Mouse (Mus musculus) common myeloid progenitor, adult 5-6 weeks (primary cell): Measurements from ENCODE around the gene Tmem186. TPM values are rescaled to one million over a fixed set of nuclear protein-coding genes. Genes with fewer than 3 reads are reported as not detected.

ENCODE experiments used
- ATAC-seq: replicated peaks from 2 replicates; pipeline ENCODE4 v1.8.0; 2016; ENCODE audit warnings: low read depth, mild to moderate bottlenecking, moderate TSS enrichment, inconsistent platforms; ENCODE audit not compliant: poor library complexity, severe bottlenecking
- total RNA-seq: library from RNA; stranded (forward); fragments of 200-1000, 187-1606 nt; gene quantifications from 2 replicates; pipeline ENCODE4 v1.2.3, GENCODE M21; 2017

Gene Tmem186
- total RNA-seq, 1 experiment from 2014 or later, result 20.4 TPM

DNA sequence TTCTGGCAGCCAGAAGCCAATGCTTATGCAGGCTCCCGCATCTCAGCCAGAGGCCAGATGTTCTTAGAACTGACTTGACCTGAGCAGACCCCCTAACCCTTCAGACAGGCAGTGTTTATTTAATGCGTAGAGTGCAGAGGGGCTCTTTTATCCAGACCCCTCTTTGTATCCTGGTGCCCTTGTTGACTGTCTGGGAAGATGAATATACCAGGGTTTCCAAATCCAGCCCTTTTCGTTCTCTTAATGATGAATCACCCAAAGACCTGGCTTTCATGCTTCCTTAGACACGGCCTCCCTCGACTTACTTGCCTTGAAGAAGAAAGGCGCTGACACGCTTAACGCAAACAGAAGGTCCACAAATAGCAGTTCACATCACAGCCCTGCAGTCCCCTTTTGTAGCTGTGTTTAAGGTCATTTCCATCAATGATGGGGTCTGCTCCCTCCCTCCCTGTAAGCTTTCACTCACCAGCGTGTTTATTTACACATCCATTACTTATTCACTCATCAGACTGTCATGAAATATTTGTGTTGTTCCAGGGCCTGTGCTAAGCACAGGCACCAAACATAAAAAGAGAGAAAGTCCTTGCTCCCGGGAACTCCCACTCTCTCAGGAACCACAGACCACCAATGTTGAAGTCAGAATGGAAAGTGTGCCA lies 17.7 kb downstream of the Tmem186 start:
- no peak for ATAC-seq

DNA sequence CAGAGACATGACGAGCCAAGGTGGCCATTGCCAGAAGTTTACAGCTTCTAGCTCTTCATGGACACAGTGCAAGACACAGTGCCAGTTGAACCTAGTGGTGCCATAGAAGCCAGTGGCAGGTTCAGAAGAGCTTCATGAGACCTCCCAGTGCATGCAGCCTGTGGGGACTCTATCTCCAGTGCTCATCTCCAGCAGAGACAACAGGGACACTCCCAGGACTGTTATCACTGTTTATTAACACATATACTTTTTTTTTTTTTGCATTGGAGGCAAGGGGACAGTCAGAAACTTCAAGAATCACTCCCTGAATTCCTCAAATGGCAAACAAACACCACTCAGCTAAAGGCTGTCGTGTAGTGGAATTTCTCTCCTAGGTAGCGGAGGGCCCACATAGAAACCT lies 24.1 kb downstream of the Tmem186 start:
- ATAC-seq, result no peak

DNA sequence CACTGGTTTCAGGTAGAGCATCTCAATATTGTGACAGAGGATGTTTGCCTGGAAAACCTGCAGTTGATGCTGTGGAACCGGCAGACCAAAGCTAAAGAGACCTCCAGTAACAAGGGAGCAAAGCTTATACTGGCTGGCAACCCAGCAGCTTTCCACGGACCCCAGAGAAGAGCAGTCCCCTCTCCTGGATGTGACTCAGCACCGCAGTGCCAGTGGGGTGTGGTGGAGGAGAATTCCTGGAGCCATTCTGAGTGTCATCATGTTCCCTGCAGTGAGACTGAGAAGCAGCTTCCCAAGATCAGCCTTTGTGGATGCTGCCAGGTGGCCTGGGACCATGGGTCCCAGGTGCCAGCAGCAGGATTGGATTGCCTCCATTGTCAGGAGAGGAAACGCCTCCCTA lies 24.5 kb downstream of the Tmem186 start:
- ATAC-seq, result no peak

DNA sequence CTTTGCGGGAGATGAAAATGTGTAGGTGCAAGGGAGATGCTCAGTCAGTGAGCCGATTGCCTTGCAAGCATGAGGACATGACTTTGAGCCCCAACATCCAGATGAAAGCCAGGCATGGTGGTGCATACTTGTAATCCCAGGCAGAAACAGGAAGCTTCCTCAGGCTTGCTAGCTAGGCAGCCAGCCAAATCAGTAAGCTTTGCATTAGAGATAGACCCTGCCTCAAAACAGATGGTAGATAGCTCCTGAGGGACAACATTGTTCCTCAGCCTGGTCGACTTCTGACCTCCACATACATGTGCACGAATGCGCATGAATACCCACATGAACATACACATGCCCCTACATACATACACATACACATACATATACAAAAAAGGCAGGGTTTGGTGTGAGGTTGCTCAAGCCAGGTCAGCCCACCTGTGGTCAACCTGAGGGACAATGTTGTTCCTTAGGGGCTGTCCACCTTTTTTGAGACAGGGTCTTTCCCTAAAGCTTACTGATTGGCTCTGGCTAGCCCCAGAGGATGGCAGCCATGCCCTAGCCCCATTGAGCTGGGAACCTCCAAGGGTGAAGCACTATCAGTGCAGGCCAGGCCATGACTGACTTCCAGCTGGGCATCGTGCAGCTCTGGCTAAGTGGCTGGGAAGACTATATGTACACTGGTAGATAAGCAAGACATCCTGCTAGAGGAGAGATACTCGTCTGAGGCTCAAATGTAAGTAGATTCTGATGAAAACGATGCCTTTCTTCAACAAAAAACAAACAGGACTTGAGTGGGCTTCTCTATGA lies 25.1 kb downstream of the Tmem186 start:
- peak; percentile 79 for ATAC-seq

DNA sequence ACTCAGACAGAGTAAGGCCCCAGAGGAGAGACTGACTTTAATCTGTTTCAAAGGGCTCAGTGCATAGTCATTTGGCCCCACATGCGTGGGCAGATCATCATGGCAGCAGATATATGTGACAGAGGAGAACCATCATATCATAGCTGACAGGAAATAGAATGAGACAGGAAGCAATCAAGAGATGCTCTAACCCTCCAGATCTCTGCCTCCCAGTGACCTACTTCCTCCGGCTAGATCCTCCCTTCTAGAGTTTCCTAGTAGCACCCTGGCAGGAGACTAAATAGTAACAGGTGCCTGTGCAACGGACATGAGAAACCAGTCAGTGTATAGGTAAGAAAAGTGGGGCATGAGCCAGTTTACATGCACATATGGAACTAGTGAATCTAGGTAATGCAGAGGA lies 27.1 kb downstream of the Tmem186 start:
- no peak for ATAC-seq

DNA sequence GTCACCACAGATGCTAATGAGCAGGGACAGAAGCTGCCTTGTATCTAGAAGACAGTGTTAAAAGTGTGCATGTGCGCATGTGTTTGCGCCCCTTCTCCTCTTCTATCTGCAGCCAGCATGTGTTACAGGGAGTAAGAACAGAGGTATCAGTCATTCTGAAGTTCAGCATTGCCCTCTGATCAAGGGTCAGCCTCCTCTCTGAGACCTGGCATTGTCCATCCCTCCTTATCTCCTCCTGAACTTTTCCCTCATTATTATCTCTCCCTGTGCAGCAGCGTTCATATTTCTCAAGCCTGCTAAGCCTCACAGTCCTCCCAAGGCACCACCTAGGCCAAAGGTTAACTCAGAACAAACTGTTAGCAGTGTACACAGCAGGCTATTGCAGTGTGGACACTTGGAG lies 33.7 kb downstream of the Tmem186 start:
- peak; percentile 52; the same call in 1 of the 2 replicates for ATAC-seq

DNA sequence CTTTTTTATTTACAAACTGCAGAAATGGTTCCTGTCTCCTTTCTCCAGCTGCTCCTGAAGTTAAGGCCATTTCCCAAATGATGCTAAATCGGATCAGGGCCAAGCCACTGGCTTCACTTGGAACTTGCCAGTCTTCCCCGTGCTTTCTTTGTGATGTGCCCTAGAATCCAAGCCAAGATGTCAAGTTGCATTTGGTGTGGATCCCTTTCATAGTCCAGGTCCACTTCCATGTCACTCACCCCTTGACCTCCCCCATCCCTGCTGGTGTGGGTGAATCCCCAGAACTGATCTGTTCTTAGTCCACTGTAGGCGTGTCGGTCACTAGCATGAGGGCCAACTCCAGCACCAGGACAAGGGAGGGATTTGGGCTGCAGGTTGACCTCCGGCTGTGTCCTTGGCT lies 40.0 kb downstream of the Tmem186 start:
- no peak for ATAC-seq

DNA sequence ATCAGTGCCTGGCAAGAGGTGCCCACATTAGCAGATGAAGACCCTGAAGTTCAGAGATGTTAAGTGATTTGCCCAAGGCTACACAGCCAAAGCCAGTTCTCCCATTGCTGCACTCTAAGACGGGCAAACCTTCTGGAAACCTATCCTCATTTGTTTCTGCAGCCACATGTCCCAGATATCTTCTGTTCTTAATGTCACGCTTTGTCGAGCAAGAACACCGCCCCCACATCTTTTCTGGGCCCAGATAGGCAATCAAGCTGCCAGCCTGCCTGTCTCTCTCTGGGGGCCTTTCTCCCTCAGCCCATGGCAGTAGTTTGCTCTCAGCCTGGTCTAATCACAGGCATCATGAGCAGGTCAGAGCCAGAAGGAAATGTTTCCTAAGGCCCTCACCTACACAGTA lies 41.2 kb downstream of the Tmem186 start:
- ATAC-seq, result no peak

DNA sequence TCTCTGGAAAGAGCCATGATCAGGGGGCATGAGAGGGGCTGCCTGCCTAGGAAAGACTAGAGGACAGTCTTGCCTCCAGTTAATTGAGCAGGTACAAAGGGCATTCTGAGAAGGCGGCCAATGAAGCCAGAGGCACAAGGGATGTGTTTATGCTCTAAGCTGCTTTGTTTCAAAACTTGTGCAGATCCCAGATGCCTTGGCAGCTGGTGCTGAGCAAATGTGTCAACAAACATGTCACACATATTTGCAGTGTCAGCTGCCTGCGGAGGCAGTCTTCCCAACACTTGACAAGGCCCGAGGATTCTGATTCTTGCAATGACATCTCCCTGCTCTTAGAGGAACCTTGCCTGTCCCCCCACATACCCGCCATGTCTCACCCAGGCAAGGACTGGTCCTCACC lies 42.1 kb downstream of the Tmem186 start:
- ATAC-seq, result no peak

DNA sequence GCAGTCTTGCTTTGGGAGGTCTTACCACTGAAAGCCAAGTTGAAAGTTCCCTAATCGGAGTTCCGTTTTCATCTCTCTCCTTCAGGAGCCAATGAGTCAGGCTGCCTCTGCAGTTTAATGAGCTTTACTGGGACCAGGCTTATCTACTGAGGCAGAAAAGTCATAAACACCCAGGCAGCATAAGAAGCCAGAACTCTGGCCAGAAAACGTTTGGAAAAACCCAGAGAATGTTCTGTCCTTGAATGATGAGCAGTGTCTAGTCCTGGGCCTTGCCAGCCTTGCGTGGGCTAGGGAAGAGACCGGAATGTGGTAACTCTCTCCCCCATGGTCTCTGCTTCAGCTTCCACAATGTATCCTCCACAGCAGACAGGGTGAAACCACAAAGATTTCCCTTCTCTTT lies 52.5 kb downstream of the Tmem186 start:
- no peak for ATAC-seq

DNA sequence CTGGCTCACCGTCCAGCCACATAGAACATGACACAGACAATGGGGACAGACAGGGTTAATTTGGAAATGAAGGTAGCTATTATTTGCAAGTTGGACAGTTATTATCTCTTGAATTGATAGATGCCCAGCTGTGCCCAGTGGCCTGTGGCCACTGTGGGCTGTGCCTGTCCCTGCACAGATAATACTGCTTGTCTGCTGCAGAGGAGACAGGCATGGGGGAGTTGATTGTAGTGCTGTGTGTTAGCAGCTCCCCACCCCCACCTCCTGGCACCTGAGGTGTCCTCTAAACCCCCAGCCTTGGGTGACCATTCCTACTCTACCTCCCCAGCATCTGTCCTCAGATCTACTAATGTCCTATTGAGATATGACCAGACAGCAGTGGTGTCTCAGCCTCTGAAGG lies 53.3 kb downstream of the Tmem186 start:
- ATAC-seq, result no peak

Other genes starting within 250 kb of the Tmem186 start
- not detected in 2 replicates for gene Tmem114, start 212.6 kb downstream of the Tmem186 start, total RNA-seq
- 16.2 and 19.4 TPM in 2 replicates for gene Mettl22, start 166.9 kb downstream of the Tmem186 start, total RNA-seq
- gene Abat, start 124.3 kb downstream of the Tmem186 start, total RNA-seq, result 0.41 TPM in 1 of 2 replicates, not detected in the other
- 42.3 and 48.4 TPM in 2 replicates for gene Pmm2, start within 50 bp of the Tmem186 start, total RNA-seq
- gene Carhsp1, start 34.4 kb upstream of the Tmem186 start, total RNA-seq, result 9.1 and 9.8 TPM in 2 replicates
- gene Gm5767, start 43.1 kb upstream of the Tmem186 start, total RNA-seq, result not detected in 2 replicates
- 195 and 238 TPM in 2 replicates for gene Usp7, start 154.6 kb upstream of the Tmem186 start, total RNA-seq
- gene 1810013L24Rik, start 192.4 kb upstream of the Tmem186 start, total RNA-seq, result 63.6 and 71.1 TPM in 2 replicates